Mouse (Mus musculus) retina, postnatal 1 day (tissue): ENCODE measurements at regions not wholly inside any gene's neighbourhood (a gene's known extent, or its start where the extent isn't known, plus 50 kb on each side); places are given as distances from the start of the nearest gene placed in this dataset.

ENCODE experiments used
- DNase-seq: peaks from one replicate; pipeline ENCODE4 v3.0.0-alpha.2; 2012

GRCm38 (mm10) chr6:47354515-47354914 lies 98.7 kb upstream of the Cul1 start:
- no peak for DNase-seq

GRCm38 (mm10) chr6:47355500-47355899 lies 97.7 kb upstream of the Cul1 start:
- no peak for DNase-seq

GRCm38 (mm10) chr6:47356500-47356899 lies 96.7 kb upstream of the Cul1 start:
- no peak for DNase-seq

- DNase-seq: peak; percentile 69
These were observed 94.5 kb upstream of the Cul1 start for GRCm38 (mm10) chr6:47358686-47359085.

GRCm38 (mm10) chr6:47364002-47364401 lies 89.2 kb upstream of the Cul1 start:
- DNase-seq: no peak

- peak; percentile 52 for DNase-seq
These were observed 88.6 kb upstream of the Cul1 start for GRCm38 (mm10) chr6:47364556-47364955.

GRCm38 (mm10) chr6:47365651-47366645 lies 87.2 kb upstream of the Cul1 start:
- DNase-seq: peak; percentile 65

GRCm38 (mm10) chr6:47367461-47367860 lies 85.7 kb upstream of the Cul1 start:
- peak; percentile 41 for DNase-seq

GRCm38 (mm10) chr6:47375705-47376104 lies 77.5 kb upstream of the Cul1 start:
- DNase-seq: no peak

- DNase-seq: no peak
These were observed 71.7 kb upstream of the Cul1 start for GRCm38 (mm10) chr6:47381451-47381850.

- no peak for DNase-seq
These were observed 66.6 kb upstream of the Cul1 start for GRCm38 (mm10) chr6:47386550-47386949.

GRCm38 (mm10) chr6:47389908-47390307 lies 63.3 kb upstream of the Cul1 start:
- DNase-seq: no peak

GRCm38 (mm10) chr6:47390436-47391002 lies 62.7 kb upstream of the Cul1 start:
- no peak for DNase-seq

- no peak for DNase-seq
These were observed 62.0 kb upstream of the Cul1 start for GRCm38 (mm10) chr6:47391014-47391802.

GRCm38 (mm10) chr6:47395465-47396337 lies 57.5 kb upstream of the Cul1 start:
- peak; percentile 73 for DNase-seq
